Mouse (Mus musculus) cerebellum, adult 2 months (tissue): ENCODE results near the gene Nrxn3. TPM values are rescaled to one million over a fixed set of nuclear protein-coding genes. Genes with fewer than 3 reads are reported as not detected.

ENCODE experiments used
- DNase-seq, 2 experiments: peaks; one replicate each; pipeline ENCODE4 v3.0.0; 2021
- H3K27ac ChIP-seq: fragments of 200-500 bp; 2 replicates; pipeline ENCODE4 v1.5.1; 2012; ENCODE audit warnings: low read length, control low read depth, inconsistent platforms; ENCODE audit not compliant: insufficient read depth
- H3K27me3 ChIP-seq: fragments of 200-500 bp; 2 replicates; pipeline ENCODE4 v1.6.1; 2012; ENCODE audit warnings: inconsistent platforms, mild to moderate bottlenecking, low read length, moderate library complexity; ENCODE audit not compliant: control insufficient read depth, insufficient read depth
- H3K4me1 ChIP-seq: fragments of 200-500 bp; 2 replicates; pipeline ENCODE4 v1.6.1; 2011; ENCODE audit warnings: low read length; ENCODE audit not compliant: control insufficient read depth, insufficient read depth
- H3K4me3 ChIP-seq: fragments of 200-500 bp; replicated peaks from 2 replicates; pipeline ENCODE3; 2011; ENCODE audit warnings: mild to moderate bottlenecking, low read depth, low read length, control low read depth; ENCODE audit not compliant: insufficient read depth
- CTCF ChIP-seq: fragments of 200-500 bp; IDR thresholded peaks from 2 replicates; pipeline ENCODE4 v1.5.1; 2011; ENCODE audit warnings: low read depth, mild to moderate bottlenecking, control low read depth, low read length, moderate library complexity, borderline replicate concordance; ENCODE audit not compliant: insufficient read depth
- POLR2A ChIP-seq: fragments of 200-500 bp; IDR thresholded peaks from 2 replicates; pipeline ENCODE4 v1.6.1; 2011; ENCODE audit warnings: low read length, control low read depth, borderline replicate concordance; ENCODE audit not compliant: insufficient read depth
- WGBS: fragments of 180-500 bp; shearing (Covaris S2); methylation state at CpG from one replicate; pipeline ENCODE4 v1.1.7; 2018; 5-methylcytosine and 5-hydroxymethylcytosine counted together
- polyA plus RNA-seq: library from polyadenylated mRNA; depleted of rRNA; stranded (reverse); fragments of >200 nt; gene quantifications from 2 replicates; pipeline ENCODE4 v1.2.3, GENCODE M21; 2012

The Nrxn3 gene
- polyA plus RNA-seq, 1 experiment = 101 TPM

DNA sequence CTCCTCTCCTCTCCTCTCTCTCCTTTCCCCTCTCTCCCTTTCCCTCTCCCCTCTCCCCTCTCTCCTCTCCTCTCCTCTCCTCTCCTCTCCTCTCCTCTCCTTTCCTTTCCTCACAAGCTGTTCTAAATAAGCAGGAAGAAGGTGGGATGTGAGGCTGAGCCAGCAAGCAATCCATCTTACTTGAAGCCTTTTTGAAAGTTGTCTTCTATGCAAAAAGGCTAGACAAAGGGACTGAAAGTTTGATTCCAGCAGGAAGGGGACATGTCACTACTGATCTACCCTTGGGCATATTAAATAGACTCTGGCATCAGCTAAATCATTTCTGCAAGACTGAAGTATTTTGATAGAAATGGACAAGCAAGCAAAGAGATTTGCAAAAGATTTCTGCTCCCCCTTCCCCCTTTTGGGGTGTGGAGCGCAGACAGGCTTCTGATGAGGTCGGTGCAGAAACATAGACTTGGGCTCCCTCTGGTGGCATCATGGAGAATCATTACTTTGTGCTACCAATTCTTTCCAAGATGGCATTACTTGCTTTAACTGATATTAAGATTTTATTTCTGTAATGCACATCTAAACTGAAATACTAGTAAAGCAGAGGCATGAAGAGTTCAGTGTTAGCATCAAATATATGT is 728.1 kb downstream of the Nrxn3 start:
- peak in 1 of 2 experiments; percentile 25 for DNase-seq
- TF ChIP-seq CTCF (peak; percentile 56), POLR2A (no peak)
- WGBS = 4% methylated on average over 2 of the region's 2 CpGs
- Histone ChIP-seq H3K4me1 (no peaks in the 10 kb centered on the region), H3K27ac (no peak overlapping the region), H3K27me3 (no peaks in the 10 kb centered on the region), H3K4me3 (no peak overlapping the region)

DNA sequence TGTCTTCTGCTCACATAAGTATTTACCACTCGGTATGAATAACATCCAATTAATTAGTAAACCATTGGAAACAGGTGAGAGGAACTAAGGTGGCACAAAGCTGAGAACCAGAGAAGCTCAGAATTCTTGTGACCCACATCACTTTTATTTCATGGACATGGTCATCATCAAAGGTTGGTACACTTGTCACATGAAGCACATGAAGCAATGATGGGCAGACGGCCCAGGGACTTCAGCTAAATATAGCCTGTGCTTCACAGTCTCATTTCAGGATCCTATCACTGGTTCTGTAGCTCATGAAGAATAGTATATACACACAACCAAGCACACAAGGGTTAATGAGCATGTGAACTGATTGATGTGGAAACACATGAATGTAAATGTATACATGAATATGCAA is 747.5 kb downstream of the Nrxn3 start:
- Histone ChIP-seq H3K27me3 (no peaks in the 10 kb centered on the region), H3K4me3 (no peak overlapping the region), H3K27ac (no peak overlapping the region), H3K4me1 (no peaks in the 10 kb centered on the region)
- DNase-seq = no peak
- TF ChIP-seq CTCF (no peak), POLR2A (no peak)
- WGBS = 61% methylated on average over 2 of the region's 2 CpGs

DNA sequence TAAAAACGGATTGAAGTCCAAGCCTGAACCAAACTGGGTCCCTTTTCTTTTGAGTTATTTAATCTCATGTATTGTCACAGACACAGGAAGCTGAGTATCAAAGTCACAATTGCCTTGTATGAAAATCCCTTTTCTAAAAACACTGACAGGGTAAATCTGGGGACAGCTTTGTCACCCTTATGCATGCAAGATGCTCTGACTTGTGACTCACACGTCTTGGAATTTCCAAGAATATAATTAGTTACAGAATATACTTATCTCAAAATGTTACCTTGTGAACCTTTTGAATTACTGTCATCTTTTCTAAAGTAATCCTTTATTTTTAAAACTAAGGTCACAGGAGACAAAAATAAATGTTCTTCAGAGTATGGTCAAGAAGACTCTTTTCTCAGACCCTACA is 748.6 kb downstream of the Nrxn3 start:
- WGBS = 73% methylated on average over 2 of the region's 2 CpGs
- TF ChIP-seq CTCF (no peak), POLR2A (no peak)

DNA sequence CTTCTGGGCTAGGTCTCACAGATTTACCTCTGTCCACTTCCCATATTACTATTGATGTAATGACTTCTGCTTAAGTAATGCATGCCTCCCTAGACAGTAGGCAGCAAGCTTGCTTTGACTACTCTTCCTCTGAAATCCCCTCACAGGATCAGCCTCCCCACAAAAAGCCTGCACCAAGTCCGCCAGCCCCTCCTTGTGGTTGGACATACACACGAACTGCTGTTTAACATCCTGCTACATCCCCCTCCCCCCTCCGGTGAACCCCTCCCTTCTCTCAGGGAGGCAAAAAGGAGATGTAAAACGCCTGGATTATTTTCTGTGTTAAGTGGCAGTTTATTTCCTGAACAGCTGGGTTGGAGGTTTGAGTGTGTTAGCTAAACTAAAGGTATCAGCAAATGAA is 749.2 kb downstream of the Nrxn3 start:
- no peak for TF ChIP-seq POLR2A
- TF ChIP-seq CTCF = no peak
- 51% methylated on average over 4 of the region's 4 CpGs for WGBS
- Histone ChIP-seq H3K4me1 (no peaks in the 10 kb centered on the region), H3K27me3 (no peaks in the 10 kb centered on the region), H3K4me3 (no peak overlapping the region), H3K27ac (no peak overlapping the region)
- DNase-seq = no peak

More for the DNA sequence above, 748.6 kb downstream of the Nrxn3 start:
- Histone ChIP-seq H3K4me3 (no peak overlapping the region), H3K27me3 (no peaks in the 10 kb centered on the region), H3K27ac (no peak overlapping the region), H3K4me1 (no peaks in the 10 kb centered on the region)
- DNase-seq = no peak

DNA sequence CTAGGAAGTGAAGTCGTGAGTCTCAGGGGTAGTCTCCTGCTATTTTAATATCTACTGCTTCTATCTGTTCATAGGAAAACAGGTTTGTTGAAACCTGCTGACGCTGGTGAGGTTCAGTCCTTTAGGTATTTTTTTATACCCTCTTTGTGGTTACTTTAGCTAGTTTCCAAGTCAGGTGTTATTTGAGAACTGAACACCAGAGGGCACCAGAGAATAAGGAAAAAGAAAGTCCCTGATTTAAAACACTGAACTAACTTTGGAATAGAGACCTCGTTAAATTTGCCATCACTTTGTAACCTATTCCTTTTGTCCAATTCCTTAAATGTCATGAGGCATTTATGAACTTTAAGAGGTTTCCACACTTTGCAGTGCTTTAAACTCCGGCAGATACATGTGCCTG is 756.4 kb downstream of the Nrxn3 start:
- peak in 1 of 2 experiments; percentile 47 for DNase-seq
- Histone ChIP-seq H3K27me3 (no peaks in the 10 kb centered on the region), H3K27ac (no peak overlapping the region), H3K4me1 (no peaks in the 10 kb centered on the region), H3K4me3 (no peak overlapping the region)
- TF ChIP-seq CTCF (peak; percentile 42; the same call in 1 of the 2 replicates), POLR2A (no peak)
- 24% methylated on average over 4 of the region's 4 CpGs for whole genome bisulfite sequencing

DNA sequence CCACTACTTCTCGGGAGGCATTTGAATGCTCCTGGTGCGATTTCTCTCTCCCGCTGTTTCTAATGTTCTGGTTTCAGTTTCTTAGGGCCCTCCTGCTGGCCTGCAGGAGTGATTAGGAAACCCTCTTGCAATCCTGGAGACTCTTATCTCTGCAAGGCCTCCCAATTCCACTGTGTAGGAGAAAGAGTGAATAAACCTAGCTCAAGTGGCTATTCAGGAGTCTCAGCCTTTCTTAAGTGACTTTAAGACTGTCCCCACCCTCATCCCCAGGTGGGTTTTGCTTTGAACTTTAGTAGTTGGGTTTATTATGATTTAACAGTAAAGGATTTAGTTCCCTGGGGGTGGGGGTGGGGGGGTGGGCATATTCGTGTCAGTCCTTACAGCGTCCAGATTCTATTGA is 759.5 kb downstream of the Nrxn3 start:
- no peak for DNase-seq
- 59% methylated on average over 5 of the region's 5 CpGs for WGBS
- no peak for TF ChIP-seq POLR2A
- no peak for TF ChIP-seq CTCF

DNA sequence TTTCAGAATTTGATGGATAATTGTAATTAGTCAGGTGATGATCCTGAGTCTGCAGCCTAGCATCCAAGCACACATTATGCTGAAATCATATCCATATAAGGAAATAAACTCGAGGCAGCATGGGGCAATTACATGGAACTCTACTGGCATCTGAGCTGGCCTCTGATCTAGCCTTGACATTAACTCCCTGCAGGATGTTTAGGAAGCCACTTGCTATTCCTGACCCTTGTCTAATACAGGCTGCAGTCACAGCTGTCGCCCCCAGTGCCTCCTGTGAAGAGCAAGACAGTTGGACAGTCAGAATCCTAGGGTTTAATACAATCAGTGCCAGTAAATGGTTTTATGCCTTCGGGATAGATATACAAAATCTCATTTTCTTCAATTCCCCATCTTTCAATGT is 781.4 kb downstream of the Nrxn3 start:
- 10% methylated on average over 3 of the region's 3 CpGs for WGBS
- H3K27me3 ChIP-seq = no peaks in the 10 kb centered on the region
- no peak overlapping the region for H3K4me3 ChIP-seq
- TF ChIP-seq POLR2A (no peak), CTCF (no peak)
- H3K4me1 ChIP-seq = no peaks in the 10 kb centered on the region; the same call in none of the 2 replicates
- DNase-seq = peak; percentile 25 to 38
- no peak overlapping the region for H3K27ac ChIP-seq

More for the DNA sequence above, 759.5 kb downstream of the Nrxn3 start:
- Histone ChIP-seq H3K27ac (no peak overlapping the region), H3K4me1 (no peaks in the 10 kb centered on the region), H3K27me3 (no peaks in the 10 kb centered on the region), H3K4me3 (no peak overlapping the region)

DNA sequence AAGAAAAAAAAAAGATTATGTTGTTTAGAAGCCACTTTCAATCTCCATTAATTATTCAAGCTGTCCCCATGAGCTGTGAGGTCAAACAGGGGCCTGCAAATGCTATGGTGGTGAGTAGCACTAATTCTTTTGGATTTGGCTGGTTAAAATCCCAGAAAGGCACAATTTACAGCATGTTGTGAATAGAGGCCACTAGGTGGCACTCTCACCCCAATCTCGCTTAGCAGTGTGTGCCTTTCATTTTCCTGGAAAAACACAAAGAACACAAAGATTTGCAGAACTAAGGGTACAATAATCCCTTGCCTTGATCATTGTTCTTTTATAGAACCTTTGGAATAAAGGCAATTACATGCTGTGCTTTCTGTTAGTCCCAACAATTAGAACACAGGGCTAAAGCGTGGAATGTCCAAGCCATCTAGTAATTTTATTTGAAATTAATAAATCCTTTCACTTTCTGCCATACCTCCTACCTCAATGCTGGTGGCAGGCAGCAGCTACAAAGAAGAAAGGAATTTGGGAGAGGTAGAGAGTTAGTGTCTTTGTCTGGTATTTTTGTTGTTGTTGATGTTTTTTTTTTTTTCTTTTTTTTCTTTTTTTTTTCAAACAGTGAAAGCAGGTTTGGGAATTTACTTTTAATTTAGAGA is 782.6 kb downstream of the Nrxn3 start:
- Histone ChIP-seq H3K4me1 (no peaks in the 10 kb centered on the region; the same call in none of the 2 replicates), H3K4me3 (no peak overlapping the region), H3K27ac (no peak overlapping the region), H3K27me3 (no peaks in the 10 kb centered on the region)
- WGBS = 8% methylated on average over 2 of the region's 2 CpGs
- TF ChIP-seq CTCF (peak; percentile 75), POLR2A (no peak)
- peak; percentile 76 for DNase-seq
